Mouse (Mus musculus) brain, embryonic 14.5 days (tissue): ENCODE data around the gene Rpgr.
A peak's percentile ranks its signal among the peaks of the same experiment; 100 is the strongest.

Experiments
- CTCF ChIP-seq: fragments of 200-500 bp; IDR thresholded peaks from 2 replicates; pipeline ENCODE4 v1.5.1; 2012; ENCODE audit warnings: inconsistent platforms, mild to moderate bottlenecking, moderate library complexity, borderline replicate concordance; ENCODE audit not compliant: insufficient read depth, insufficient read length; ENCODE audit errors: extremely low read depth
- POLR2A ChIP-seq: fragments of 200-500 bp; IDR thresholded peaks from 2 replicates; pipeline ENCODE4 v1.6.1; 2012; ENCODE audit warnings: mild to moderate bottlenecking, inconsistent platforms, borderline replicate concordance; ENCODE audit not compliant: poor library complexity, insufficient read depth, insufficient read length, severe bottlenecking; ENCODE audit errors: extremely low read depth

- TF ChIP-seq CTCF, result peak; percentile 80
- no peak for TF ChIP-seq POLR2A
These were observed at the start of gene Rpgr for GRCm38 (mm10) chrX:10216410-10216949.
